Mouse (Mus musculus): ENCODE results near the gene Dao.

Gene Dao

DNA sequence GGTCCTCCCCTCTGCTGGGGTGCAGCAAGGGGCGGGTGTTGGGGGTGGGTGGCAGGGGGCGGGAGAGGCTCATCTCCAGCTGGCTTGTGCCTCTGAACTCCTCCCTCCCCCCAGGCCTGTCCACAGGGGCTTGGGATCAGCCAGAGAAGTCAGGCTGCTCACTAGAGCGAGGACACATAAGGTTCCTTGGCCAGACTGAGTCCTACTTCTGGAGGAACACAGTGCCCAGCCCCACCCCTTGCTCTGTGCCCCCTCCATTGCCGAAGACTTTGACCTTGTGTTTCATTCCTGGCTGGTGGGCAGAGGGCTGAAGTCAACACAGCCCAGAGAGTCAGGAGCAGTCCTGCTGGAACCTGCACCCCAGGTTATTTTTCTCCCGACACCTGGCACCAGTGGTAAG lies at the start of gene Dao:
Gene Dao (plus strand): TSS at position 162 of the 400 bp plus-strand sequence.
- peak; percentile 91 to 92 for DNase-seq

DNA sequence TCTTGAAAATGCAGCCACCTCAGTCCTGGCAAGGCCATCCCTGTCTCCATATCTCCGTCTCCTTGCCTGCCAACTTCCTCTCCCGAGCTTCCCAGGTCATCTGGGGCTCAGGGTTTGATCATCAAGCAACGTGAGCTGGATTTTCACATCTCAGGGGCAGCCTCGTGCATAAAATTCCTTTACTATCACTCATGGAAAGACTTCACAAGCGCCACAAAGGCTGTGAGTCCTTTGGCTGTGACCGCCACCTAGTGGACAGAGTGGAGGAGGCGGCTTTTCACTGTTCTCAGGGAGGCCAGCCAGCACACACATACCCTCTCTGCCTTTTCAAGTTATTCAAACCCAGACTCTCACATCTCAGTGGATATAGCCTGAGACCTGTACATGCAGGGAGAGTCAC lies 49.1 kb upstream of the Dao start:
- DNase-seq, result peak; percentile 64 to 83

DNA sequence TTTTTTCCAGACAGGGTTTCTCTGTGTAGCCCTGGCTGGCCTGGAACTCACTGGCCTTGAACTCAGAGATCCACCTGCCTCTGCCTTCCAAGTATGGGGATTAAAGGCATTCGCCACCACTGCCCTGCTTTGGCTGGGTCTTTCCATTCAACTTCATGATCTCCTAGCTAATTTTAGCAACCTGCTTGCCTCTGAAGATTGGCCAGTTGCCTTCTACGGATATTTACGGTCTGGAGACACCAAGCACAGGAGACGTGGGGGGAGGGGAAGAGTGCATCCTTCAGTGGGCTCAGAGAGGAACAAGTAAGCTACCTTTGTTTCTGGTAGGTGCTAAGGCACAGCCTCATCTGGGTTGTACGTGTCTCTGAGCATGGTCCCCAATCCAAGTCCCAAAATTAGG lies 48.2 kb upstream of the Dao start:
- no peak for DNase-seq

DNA sequence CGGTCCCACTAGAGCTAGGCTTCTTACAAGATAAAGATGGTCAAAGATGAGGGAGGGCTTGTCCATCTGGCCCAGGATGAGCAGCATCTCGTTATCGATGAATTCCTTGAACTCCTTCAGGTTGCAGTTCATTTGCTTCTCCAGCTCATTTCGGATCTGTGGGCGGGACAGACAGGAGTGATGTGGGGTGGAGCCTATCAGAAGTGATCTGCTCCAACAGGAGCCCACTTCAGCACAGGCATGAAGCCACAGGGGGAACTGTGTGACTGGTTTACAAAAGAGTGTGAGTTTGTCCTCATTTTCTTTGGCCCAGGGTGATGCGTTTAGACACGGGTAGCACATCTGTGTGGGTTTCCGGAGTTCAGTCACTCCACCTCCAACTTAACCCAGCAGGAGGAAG lies 47.8 kb upstream of the Dao start:
- no peak for DNase-seq

DNA sequence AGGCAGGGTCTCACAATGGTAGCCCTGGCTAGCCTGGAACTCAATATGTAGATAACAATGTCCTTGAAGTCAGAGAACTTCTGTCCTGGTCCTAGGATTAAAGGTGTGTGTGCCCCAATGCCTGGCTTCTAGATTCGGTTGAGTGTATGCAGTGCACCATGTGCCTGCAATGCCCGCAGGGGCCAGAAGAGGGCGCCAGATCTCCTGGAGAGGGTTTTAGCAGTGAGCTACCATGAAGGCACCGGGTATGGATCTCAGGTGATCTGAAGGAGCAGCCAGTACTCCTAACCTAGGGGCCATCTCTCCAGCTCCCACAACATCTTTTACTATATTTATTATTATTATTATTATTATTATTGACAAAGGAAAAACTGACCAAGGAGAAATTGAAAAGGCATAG lies 47.0 kb upstream of the Dao start:
- peak; percentile 78 to 91 for DNase-seq

DNA sequence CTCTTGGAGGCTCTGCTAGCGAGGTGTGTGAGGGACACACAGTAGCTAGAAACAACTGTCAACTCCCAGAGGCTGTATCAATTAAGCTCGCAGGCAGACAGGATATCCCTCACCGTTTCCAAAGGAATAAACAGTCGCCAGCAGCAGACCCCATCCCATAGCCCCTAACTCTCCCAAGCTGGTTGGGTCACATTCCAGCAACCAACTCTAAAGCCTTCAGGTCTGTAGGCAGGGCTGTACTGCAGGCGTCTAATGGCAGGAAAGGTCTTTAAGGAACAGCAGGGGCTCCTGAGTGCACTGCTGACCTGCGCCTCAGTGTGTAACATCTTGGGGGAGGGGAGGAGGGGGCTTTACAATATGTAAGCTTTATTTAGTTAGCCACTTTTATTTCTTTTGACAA lies 44.5 kb upstream of the Dao start:
- no peak for DNase-seq

DNA sequence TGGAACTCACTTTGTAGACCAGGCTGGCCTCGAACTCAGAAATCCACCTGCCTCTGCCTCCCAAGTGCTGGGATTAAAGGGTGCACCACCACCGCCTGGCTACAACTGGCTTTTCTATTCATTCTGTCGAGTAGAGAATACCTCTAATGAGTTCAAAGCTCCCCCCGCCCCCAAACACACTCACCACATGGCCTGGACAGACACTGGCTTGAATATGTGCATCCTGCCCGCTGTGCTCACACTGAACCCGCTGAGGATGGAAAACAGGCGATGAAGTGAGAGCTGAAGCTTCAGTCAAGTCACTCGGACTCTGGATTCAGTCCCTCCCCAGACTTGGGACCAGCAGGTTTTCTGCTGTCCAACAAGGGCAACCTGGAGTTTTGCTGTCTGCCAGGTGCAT lies 43.1 kb upstream of the Dao start:
- no peak for DNase-seq

DNA sequence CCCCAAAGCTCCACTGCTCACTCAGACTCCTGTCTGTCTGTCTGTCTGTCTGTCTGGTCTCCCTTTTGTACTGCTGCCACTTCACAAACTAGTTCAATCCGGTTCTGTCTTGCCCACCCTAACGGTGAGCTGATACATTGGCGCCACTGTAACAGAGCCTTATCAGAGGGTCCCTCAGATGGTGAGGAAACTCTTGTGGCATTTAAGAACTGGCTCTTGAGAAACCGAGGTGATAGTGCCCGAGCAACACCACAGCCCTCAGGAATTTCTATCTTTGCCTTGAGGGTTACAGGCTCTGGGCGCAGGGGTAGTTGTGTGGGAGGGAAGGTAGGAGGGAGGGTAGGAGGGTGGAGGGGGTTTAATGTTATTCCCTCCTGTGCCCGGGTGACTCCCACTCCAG lies 41.7 kb upstream of the Dao start:
- no peak for DNase-seq

DNA sequence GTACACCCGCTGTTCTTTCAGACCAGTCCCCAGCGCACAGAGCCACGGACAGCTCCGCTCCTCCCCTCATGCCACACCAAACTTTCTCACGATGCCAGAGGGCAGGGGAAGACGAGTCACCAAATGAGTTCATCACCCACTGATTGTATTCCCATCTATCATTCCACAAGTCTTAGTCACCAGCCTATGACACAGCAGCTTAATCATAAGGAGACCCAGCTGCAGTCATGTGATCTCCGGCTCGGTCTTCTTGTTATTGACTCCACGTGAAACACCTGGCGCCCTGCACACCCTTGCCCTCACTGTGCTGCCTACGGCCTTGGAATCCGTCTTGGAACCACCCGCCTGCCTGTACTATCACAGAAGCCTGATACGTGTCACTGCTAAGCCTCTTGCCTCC lies 38.5 kb upstream of the Dao start:
- DNase-seq, result no peak

DNA sequence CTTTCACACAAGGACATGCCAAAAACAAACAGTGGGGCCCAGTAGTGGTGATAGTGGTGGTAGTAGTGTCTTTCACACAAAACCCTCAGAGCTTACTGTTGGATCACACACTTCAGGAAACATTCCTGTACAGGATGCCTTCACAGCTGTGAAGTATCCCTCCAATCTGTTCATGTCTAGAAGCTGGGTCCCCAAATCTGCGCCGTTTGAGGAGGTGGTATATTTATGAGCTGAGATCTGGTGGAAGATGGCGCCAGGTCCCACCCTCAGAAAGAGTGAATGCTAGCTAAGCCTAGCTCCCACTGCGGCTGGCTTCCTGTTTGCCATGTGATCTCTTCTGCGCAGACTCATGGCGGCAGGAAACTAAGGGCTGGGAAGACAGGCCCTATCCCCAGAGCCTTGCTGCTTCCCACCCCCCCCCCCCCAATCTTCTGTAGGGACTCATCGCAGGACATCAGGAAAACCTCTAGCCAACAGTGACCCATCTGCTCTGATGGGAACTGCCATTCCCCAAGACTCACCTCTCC lies 37.8 kb upstream of the Dao start:
- no peak for DNase-seq

DNA sequence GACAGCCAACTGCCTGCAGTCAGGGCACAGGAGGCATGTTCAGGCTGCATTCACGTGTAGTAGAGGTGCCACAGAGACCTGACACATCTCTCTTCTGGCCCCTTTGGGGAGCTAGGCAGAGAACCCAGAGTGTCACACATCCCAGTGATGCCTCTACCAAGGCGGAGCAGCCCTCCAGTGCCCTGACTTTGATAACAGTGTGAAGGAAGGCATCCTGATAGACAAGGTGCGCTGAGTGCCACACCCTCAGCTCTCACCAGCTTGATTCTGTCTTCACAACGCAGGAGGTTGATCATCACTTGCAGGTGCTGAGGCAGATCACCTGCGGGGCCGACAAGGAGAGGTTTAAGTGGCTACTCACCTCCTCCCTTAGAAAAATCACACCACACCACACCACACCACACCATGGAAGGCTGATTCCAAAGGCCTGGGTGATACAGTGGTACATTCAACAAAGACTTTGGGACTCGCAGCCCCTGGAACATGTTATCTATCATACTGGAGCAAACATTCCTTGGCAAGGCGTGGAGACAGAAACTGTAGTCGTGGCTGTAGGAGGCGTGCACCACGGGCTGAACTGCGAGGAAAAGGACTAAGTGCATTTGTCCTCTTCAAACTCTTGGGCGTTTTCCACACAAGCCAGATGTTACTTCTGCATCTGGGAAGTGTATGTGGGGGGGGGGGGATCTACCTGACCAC lies 36.9 kb upstream of the Dao start:
- DNase-seq, result no peak

DNA sequence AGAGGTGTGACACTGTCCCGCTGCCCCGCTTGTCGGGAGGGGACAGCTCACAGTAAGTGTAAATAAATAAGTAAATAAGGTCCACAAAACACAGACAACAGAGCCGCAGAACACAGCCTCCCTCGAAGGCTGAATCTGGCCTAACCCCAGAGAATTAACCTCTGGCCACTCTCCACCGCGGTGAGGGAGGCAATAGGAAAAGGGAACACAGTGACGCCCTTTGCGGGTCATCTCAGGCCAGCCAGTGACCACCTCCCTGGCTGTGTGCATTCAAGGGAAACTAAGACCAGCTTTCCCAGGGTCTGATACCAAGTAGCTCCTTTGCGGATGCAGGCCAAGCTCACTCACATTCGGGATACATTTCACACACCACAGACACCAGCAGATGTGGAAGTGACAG lies 35.1 kb upstream of the Dao start:
- peak; percentile 61 to 65 for DNase-seq

DNA sequence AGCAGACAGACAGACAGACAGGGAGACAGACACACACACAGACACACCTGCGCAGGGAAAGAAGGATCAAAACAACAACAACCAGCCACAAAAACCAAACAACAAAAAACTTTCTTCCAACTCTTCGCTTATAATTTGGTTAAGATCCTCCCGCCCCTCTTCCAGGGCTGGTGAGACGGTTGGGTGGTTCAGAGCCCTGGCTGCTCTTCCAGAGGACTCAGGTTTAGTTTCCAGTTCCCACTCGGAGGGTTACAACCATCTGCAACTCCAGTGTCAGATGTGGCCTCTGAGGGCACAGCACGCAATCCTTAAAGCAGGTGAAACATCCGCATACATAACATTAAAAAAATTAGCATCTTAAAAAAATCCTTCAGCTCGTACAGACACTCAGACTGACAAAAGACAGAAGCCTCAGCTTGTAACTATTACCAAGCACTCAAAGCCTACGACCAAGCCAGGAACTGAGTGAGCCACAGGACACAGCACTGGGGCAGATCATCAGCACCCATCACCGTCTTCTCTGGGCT lies 32.0 kb upstream of the Dao start:
- peak in 1 of 2 experiments; percentile 31 for DNase-seq

DNA sequence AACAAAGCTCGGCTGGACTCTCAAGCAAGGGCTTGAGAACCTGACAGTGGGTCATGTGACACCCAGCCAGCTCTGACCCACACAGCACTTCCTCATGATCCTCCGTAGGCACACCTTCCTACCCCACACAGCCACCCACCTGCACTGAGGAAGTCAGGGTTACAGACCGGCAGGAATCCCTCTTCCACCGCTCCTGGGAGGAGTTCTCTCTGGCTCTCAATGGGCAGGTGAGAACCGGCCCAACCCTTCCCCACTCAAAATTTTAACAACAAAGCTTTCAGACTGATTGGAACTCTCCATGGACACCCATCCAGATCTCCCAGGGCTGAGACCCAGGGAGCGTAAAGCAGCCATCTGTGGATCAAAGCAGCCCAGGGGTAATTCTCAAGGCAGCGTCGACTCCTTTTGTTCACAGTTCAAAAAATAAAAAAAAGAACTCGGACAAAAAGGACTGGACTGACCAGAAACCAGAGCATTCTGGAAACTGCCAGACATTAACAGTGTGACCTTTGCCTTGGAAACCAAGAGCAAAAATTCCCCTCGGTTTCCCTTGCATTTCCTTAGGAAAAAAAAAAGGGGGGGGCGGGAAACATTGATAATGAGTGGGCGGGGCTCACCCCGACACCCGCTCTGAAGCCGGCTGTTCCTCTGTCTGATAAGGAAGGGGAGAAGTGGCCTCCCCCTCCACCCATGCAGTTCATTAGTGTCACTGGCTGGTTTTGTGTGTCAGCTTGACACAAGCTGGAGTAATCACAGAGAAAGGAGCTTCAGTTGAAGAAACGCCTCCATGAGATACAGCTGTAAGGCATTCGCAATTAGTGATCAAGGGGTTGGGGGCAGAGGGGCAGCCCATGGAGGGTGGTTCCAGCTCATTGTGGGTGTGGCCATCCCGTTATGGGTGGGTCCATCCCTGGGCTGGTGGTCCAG lies 30.7 kb upstream of the Dao start:
- peak; percentile 39 to 70 for DNase-seq

DNA sequence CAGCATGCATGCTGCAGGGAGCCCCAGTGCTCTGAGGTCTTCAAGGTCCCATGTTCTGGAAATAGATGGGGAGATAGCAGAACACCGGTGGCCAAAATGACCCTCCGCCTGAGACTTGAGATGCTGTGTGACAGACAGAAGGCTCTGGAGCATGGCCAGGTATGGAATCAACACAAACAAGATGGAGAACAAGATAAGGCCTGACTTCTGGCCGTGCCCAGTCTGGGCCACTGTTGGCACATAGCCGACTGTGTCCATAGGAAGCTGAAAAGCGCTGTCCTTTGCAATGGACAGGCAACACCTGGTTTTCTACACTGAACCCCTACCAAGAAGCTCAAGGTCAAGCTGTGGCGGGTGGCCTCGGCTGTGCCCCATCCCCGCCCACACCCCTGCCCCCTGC lies 29.7 kb upstream of the Dao start:
- DNase-seq, result peak in 1 of 2 experiments; percentile 35

DNA sequence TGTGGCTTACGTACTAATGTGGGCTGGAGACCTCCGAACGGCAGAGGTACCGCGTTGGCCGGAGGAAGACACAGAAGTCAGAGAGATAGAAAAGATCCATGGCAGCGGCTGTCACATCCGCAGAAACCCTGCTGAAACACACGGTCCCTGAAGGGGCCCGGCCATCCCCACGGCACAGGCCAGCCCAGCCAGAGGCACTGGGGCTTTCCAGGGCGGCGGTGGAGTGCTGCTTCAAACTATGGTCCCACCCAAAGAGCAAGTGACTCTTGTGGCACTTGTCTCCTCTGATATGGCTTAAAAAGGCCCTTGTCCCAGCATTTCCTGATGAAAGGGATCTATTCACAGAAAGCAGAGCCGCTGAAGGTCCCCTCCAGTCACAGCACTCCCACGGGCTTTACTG lies 28.9 kb upstream of the Dao start:
- no peak for DNase-seq

DNA sequence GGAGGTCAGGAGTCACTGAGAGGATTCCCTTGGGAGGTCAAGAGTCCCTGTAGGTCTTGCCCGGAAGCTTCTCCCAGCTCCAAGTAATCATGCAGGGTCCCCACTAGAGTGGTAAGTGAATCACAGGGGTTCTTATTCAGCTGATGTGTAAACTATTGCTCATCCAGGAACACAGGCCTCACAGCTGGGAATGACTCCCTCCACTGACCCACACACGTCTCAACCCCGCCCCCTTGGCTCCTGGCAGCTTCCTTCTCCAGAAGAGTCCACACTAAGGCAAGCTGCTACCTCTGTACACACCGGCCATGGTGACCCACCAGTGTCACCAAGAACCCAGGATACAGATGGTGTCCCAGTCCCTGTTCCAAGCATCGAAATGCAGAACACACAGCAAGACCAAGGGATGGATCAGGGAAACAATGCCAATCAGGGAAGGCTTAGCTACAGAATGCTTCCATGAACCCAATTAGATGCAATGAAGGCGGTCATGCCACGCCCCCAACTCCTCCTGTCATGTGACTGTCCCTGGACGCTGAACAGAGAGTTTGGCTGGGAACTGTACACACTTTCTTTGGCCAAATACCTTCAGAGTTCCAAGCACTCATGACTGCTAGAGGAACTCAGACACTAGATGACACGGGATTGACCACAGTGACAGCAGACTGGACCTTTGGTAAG lies 27.8 kb upstream of the Dao start:
- DNase-seq, result peak; percentile 72 to 85

DNA sequence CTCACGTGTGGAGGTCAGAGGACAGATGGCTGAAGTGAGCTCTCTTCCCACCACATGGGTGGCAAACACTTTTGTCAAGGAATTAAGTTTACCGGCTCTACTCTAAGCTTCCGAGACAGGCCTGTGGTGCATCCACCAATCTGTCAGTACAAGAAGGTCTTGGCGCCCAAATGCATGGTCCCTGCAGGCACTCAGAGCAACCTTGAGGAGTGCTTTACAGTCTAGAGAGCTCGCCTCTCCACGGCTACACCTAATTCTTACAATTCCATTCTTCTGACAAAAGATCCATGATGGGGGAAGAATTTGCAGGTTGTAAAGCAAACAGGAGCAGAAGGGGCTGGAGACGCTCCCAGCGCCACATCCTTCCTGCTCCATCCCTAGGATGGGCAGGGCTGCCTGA lies 26.9 kb upstream of the Dao start:
- no peak for DNase-seq

DNA sequence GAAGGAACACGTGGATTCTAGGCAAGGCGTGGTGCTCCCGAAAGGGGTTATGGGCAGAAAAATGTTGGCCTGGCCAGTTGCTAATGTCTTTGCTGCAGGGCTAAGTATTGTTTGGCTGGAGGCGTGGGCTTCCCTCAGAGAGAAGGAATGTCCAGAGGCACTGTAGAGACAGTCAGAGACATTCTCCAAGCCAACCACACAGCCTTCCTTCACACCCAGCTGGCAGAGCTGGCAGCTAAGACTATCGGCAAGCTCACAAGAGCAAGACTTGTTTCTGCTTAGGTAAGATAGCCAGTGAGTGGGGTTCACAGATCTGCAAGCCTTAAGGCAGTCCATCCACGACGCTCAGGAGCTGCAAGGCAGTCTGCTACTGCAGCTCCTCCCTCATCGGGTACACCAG lies 26.2 kb upstream of the Dao start:
- DNase-seq, result no peak

DNA sequence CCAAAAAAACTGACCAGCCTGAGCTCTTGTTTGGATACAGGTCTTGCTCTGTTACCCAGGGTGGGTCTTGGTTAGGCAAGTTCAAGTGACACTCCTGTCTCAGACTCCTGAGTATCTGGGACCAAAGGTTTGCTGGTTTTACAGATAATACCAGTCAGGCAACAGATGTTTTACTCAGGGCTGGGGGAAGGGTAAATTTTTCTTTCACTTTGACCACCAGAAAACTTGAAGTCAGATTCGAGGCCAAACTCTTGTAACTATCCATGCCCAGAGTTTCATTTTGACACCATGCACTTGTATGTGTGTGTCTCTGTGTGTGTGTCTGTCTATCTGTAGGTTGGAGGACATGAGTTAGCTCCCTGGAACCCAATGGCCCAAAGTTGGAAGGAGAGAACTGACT lies 23.0 kb upstream of the Dao start:
- no peak for DNase-seq

DNA sequence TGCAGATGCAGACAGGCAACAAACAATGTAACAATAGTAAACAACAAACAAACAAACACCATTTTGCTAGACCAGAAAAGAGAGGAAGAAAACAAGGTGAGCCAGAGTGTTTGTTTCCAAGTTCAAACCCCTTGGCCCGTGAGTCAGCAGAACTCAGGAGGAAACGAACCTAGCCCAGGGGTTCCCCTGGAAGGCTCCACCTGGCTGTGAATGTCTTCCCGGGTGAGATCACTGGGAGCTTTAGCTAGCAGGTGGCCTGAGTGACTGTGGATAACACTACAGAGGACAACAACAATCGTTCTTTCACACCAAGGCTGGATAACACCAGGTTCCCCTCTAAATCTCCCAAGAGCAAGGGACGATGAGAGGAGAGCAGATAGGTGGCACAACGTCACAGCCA lies 22.3 kb upstream of the Dao start:
- no peak for DNase-seq

DNA sequence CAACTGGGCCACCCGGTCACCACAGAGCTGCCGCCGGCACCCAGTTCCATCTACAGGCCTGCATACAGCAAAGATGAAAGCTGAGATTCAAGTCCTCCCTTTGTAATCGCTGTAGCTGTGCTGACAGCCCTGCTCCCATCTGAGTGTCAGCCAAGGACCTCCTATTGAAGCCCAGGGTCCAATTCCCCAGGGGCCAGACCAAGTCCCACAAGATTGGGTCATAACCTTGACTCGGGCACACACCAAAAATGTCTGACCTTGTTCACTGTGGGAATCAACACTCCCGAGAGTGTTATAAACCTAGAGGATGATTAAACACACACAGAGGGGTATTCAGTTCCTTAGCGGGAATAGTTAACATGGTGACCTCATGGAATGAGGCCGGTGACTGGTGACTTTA lies 21.7 kb upstream of the Dao start:
- DNase-seq, result no peak

DNA sequence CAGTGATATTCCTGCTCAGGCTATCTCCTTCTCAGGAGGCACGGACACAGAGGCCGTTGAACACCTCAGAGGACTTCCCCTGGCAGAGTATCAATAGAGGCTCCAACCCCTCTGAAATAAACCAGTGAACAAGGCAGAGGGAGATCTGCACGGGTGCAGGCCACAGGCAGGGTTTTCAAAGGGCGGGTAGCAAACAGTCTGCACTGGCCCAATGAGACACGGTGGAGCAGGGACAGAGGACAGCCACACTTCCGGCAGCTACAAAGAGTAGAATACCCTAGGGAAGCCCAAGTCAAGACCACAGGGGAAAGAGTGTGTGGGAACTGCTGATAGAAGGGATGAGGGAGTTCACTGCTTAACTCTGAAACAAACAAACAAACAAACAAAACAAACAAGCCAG lies 20.0 kb upstream of the Dao start:
- no peak for DNase-seq
